Mouse (Mus musculus): Measurements from ENCODE around the gene Btg1-ps2.
A peak's percentile ranks its signal among the peaks of the same experiment; 100 is the strongest.
"Not testable (repeated sequence)": the region's sequence is repeated elsewhere in the genome, so short reads cannot be mapped to it uniquely, and the experiment has no call there.

The Btg1-ps2 gene

GRCm38 (mm10) chrX:38043014-38043413 is at the start of gene Btg1-ps2:
Btg1-ps2 (minus strand) TSS chrX:38043114.
- DNase-seq (ENCODE audit: low spot score in 2 of 2) = not testable (repeated sequence)

- DNase-seq (ENCODE audit: low spot score in 2 of 2) = no peak
These were observed 42.1 kb upstream of the Btg1-ps2 start, which contains the start of gene Rhox11 for GRCm38 (mm10) chrX:38085041-38085440. Rhox11 (minus strand) TSS chrX:38085141.

- DNase-seq (ENCODE audit: low spot score in 2 of 2) = peak; percentile 5 to 16
These were observed 41.3 kb upstream of the Btg1-ps2 start for GRCm38 (mm10) chrX:38084226-38084625.

- no peak for DNase-seq (ENCODE audit: low spot score in 2 of 2)
These were observed 23.3 kb upstream of the Btg1-ps2 start, which contains the start of gene Rhox10 for GRCm38 (mm10) chrX:38066175-38066574. Rhox10 (plus strand) TSS chrX:38066475.

- no peak for DNase-seq (ENCODE audit: low spot score in 2 of 2)
These were observed 18.6 kb upstream of the Btg1-ps2 start for GRCm38 (mm10) chrX:38061544-38061943.

GRCm38 (mm10) chrX:38039666-38040065 is 3.2 kb downstream of the Btg1-ps2 start:
- no peak for DNase-seq (ENCODE audit: low spot score in 2 of 2)

GRCm38 (mm10) chrX:38033841-38034240 is 9.1 kb downstream of the Btg1-ps2 start:
- no peak for DNase-seq (ENCODE audit: low spot score in 2 of 2)

- DNase-seq (ENCODE audit: low spot score in 2 of 2) = not testable (repeated sequence)
These were observed 24.3 kb downstream of the Btg1-ps2 start, which contains the start of gene Btg1-ps1 for GRCm38 (mm10) chrX:38018597-38018996. Btg1-ps1 (minus strand) TSS chrX:38018815.

GRCm38 (mm10) chrX:38008756-38009155 is 34.2 kb downstream of the Btg1-ps2 start:
- no peak for DNase-seq (ENCODE audit: low spot score in 2 of 2)
